Mouse (Mus musculus): ENCODE measurements around the gene Hectd1. TPM values are rescaled to one million over a fixed set of nuclear protein-coding genes. Genes with fewer than 3 reads are reported as not detected.

The Hectd1 gene
- total and polyA plus RNA-seq, 2 experiments: 15.1 to 96.1 TPM

GRCm38 (mm10) chr12:51821256-51821655 is 8.1 kb downstream of the Hectd1 start:
- Histone ChIP-seq H3K27me3 (ENCODE audit: control insufficient read depth, insufficient read depth, low read length) (no peaks in the 10 kb centered on the region), H3K4me1 (ENCODE audit: control insufficient read depth, insufficient read depth, low read length) (peaks cover 40% of the 10 kb centered on the region), H3K79me2 (ENCODE audit: control insufficient read depth, insufficient read depth, low read length) (peaks cover 49% of the 10 kb centered on the region), H3K36me3 (ENCODE audit: control insufficient read depth, insufficient read depth, low read length) (peaks cover 38% of the 10 kb centered on the region), H3K27ac (replicated peaks; ENCODE audit: insufficient read depth, low read depth, low read length) (no peak overlapping the region), H3K9ac (ENCODE audit: low read depth, low read length) (no peak overlapping the region), H3K4me3 (ENCODE audit: insufficient read depth, low read depth, low read length) (no peak overlapping the region)
- 7% methylated on average over 2 of the region's 2 CpGs for WGBS
- no peak for TF ChIP-seq CTCF (IDR thresholded peaks at IDR 0.05; ENCODE audit: low read depth, low read length)
- no peak for TF ChIP-seq POLR2A (IDR thresholded peaks at IDR 0.05; ENCODE audit: extremely low read depth, insufficient read depth, low read length)
- DNase-seq (ENCODE audit: extremely low read depth, low read depth, low spot score): no peak

- Histone ChIP-seq H3K36me3 (ENCODE audit: control insufficient read depth, insufficient read depth, low read length) (peaks cover 34% of the 10 kb centered on the region), H3K27ac (replicated peaks; ENCODE audit: insufficient read depth, low read depth, low read length) (peak overlapping the region; percentile 51), H3K4me3 (ENCODE audit: insufficient read depth, low read depth, low read length) (no peak overlapping the region), H3K9ac (ENCODE audit: low read depth, low read length) (no peak overlapping the region), H3K27me3 (ENCODE audit: control insufficient read depth, insufficient read depth, low read length) (no peaks in the 10 kb centered on the region), H3K4me1 (ENCODE audit: control insufficient read depth, insufficient read depth, low read length) (peaks cover 35% of the 10 kb centered on the region), H3K79me2 (ENCODE audit: control insufficient read depth, insufficient read depth, low read length) (peaks cover 48% of the 10 kb centered on the region)
- no peak for DNase-seq (ENCODE audit: extremely low read depth, low read depth, low spot score)
- TF ChIP-seq POLR2A (IDR thresholded peaks at IDR 0.05; ENCODE audit: extremely low read depth, insufficient read depth, low read length) (no peak), CTCF (IDR thresholded peaks at IDR 0.05; ENCODE audit: low read depth, low read length) (no peak)
- 85% methylated on average over 4 of the region's 4 CpGs for WGBS
Observed at GRCm38 (mm10) chr12:51819951-51820498, 9.3 kb downstream of the Hectd1 start.

- TF ChIP-seq CTCF (IDR thresholded peaks at IDR 0.05; ENCODE audit: low read depth, low read length) (no peak), POLR2A (IDR thresholded peaks at IDR 0.05; ENCODE audit: extremely low read depth, insufficient read depth, low read length) (no peak)
- DNase-seq (ENCODE audit: extremely low read depth, low read depth, low spot score): no peak
- H3K79me2 ChIP-seq (ENCODE audit: control insufficient read depth, insufficient read depth, low read length): peaks cover 46% of the 10 kb centered on the region
- H3K36me3 ChIP-seq (ENCODE audit: control insufficient read depth, insufficient read depth, low read length): peaks cover 33% of the 10 kb centered on the region
- peak overlapping the region; percentile 51 for H3K9ac ChIP-seq (ENCODE audit: low read depth, low read length)
- no peak overlapping the region for H3K4me3 ChIP-seq (ENCODE audit: insufficient read depth, low read depth, low read length)
- 40% methylated on average over 8 of the region's 8 CpGs for WGBS
- peaks cover 29% of the 10 kb centered on the region for H3K4me1 ChIP-seq (ENCODE audit: control insufficient read depth, insufficient read depth, low read length)
- H3K27ac ChIP-seq (replicated peaks; ENCODE audit: insufficient read depth, low read depth, low read length): 0 out of 2 replicates have a peak overlapping the region, but pooled peaks have one; percentile 24
- no peaks in the 10 kb centered on the region for H3K27me3 ChIP-seq (ENCODE audit: control insufficient read depth, insufficient read depth, low read length)
Observed at GRCm38 (mm10) chr12:51817815-51818613, 11.3 kb downstream of the Hectd1 start.

- Histone ChIP-seq H3K4me3 (ENCODE audit: insufficient read depth, low read depth, low read length) (no peak overlapping the region), H3K4me1 (ENCODE audit: control insufficient read depth, insufficient read depth, low read length) (peaks cover 9% of the 10 kb centered on the region), H3K79me2 (ENCODE audit: control insufficient read depth, insufficient read depth, low read length) (peaks cover 39% of the 10 kb centered on the region; the same call in 1 of the 2 replicates), H3K27ac (replicated peaks; ENCODE audit: insufficient read depth, low read depth, low read length) (no peak overlapping the region), H3K9ac (ENCODE audit: low read depth, low read length) (no peak overlapping the region), H3K36me3 (ENCODE audit: control insufficient read depth, insufficient read depth, low read length) (peaks cover 30% of the 10 kb centered on the region), H3K27me3 (ENCODE audit: control insufficient read depth, insufficient read depth, low read length) (no peaks in the 10 kb centered on the region)
- peak; percentile 28 for DNase-seq (ENCODE audit: extremely low read depth, low read depth, low spot score)
- no peak for TF ChIP-seq POLR2A (IDR thresholded peaks at IDR 0.05; ENCODE audit: extremely low read depth, insufficient read depth, low read length)
- no peak for TF ChIP-seq CTCF (IDR thresholded peaks at IDR 0.05; ENCODE audit: low read depth, low read length)
- 73% methylated on average over 5 of the region's 5 CpGs for WGBS
Observed at GRCm38 (mm10) chr12:51811388-51812140, 17.8 kb downstream of the Hectd1 start.

- no peak overlapping the region for H3K9ac ChIP-seq (ENCODE audit: low read depth, low read length)
- TF ChIP-seq CTCF (IDR thresholded peaks at IDR 0.05; ENCODE audit: low read depth, low read length): no peak
- no peak for TF ChIP-seq POLR2A (IDR thresholded peaks at IDR 0.05; ENCODE audit: extremely low read depth, insufficient read depth, low read length)
- no peak overlapping the region for H3K27ac ChIP-seq (replicated peaks; ENCODE audit: insufficient read depth, low read depth, low read length)
- H3K36me3 ChIP-seq (ENCODE audit: control insufficient read depth, insufficient read depth, low read length): peaks cover 38% of the 10 kb centered on the region
- no peak for DNase-seq (ENCODE audit: extremely low read depth, low read depth, low spot score)
- no peak overlapping the region for H3K4me3 ChIP-seq (ENCODE audit: insufficient read depth, low read depth, low read length)
- no peaks in the 10 kb centered on the region for H3K27me3 ChIP-seq (ENCODE audit: control insufficient read depth, insufficient read depth, low read length)
- H3K79me2 ChIP-seq (ENCODE audit: control insufficient read depth, insufficient read depth, low read length): peaks cover 35% of the 10 kb centered on the region; the same call in 1 of the 2 replicates
- peaks cover 9% of the 10 kb centered on the region for H3K4me1 ChIP-seq (ENCODE audit: control insufficient read depth, insufficient read depth, low read length)
Observed at GRCm38 (mm10) chr12:51810564-51810963, 18.8 kb downstream of the Hectd1 start.

All from liver, adult 2 months (tissue).